Mouse (Mus musculus) kidney, embryonic 16.5 days (tissue): ENCODE data around the gene Gm48552. TPM values are rescaled to one million over a fixed set of nuclear protein-coding genes. Genes with fewer than 3 reads are reported as not detected.

Experiments
- ATAC-seq: fragments of 200-750 bp; cut with Nextera tagmentation; 2 replicates; pipeline ENCODE4 v1.8.0; 2017; ENCODE audit warnings: moderate TSS enrichment; ENCODE audit not compliant: low FRiP score, low TSS enrichment
- H3K27ac ChIP-seq: fragments of 300-500 bp; sonication (generic); 2 replicates; pipeline ENCODE4 v1.5.1; 2014; ENCODE audit warnings: low read length
- H3K27me3 ChIP-seq: fragments of 300-500 bp; sonication (generic); 2 replicates; pipeline ENCODE4 v1.6.1; 2014; ENCODE audit warnings: low read length, control low read depth, mixed read lengths; ENCODE audit not compliant: insufficient read depth
- H3K36me3 ChIP-seq: fragments of 300-500 bp; sonication (generic); 2 replicates; pipeline ENCODE4 v1.6.1; 2014; ENCODE audit warnings: low read length, control low read depth, mixed read lengths; ENCODE audit not compliant: insufficient read depth
- H3K4me1 ChIP-seq: fragments of 300-500 bp; sonication (generic); 2 replicates; pipeline ENCODE4 v1.6.1; 2014; ENCODE audit warnings: low read length, control low read depth, mixed read lengths; ENCODE audit not compliant: insufficient read depth
- H3K4me2 ChIP-seq: fragments of 300-500 bp; sonication (generic); replicated peaks from 2 replicates; pipeline ENCODE4 v1.6.1; 2014; ENCODE audit warnings: low read depth, low read length
- H3K4me3 ChIP-seq: fragments of 300-500 bp; sonication (generic); 2 replicates; pipeline ENCODE4 v1.5.1; 2014; ENCODE audit warnings: mild to moderate bottlenecking, low read length
- H3K9ac ChIP-seq: fragments of 300-500 bp; sonication (generic); replicated peaks from 2 replicates; pipeline ENCODE4 v1.6.1; 2014; ENCODE audit warnings: low read length
- H3K9me3 ChIP-seq: fragments of 300-500 bp; sonication (generic); 2 replicates; pipeline ENCODE4 v1.6.1; 2016; ENCODE audit warnings: low read length, control low read depth
- whole genome bisulfite sequencing: fragments of 180-500 bp; shearing (Covaris S2); extraction: QIAGEN DNeasy Blood & Tissue Kit; methylation state at CpG from one replicate; pipeline ENCODE4 v1.1.7; 2014; 5-methylcytosine and 5-hydroxymethylcytosine counted together
- polyA plus RNA-seq: library from polyadenylated mRNA; unstranded; fragments of >200 nt; fragmentation: Nextera tagmentation; extraction: Ambion mirVana; gene quantifications from 2 replicates; pipeline ENCODE4 v1.2.1, GENCODE M21; 2015

Gene Gm48552
- polyA plus RNA-seq, 1 experiment from 2014 or later: 1.4 TPM

GRCm38 (mm10) chr10:81422661-81423217 lies 33.9 kb downstream of the Gm48552 start:
- Histone ChIP-seq H3K4me2 (no peak overlapping the region), H3K27me3 (no peaks in the 10 kb centered on the region), H3K27ac (no peak overlapping the region), H3K9me3 (no peaks in the 10 kb centered on the region), H3K4me1 (peaks cover 43% of the 10 kb centered on the region), H3K4me3 (no peak overlapping the region), H3K9ac (no peak overlapping the region), H3K36me3 (peaks cover 11% of the 10 kb centered on the region; the same call in 1 of the 2 replicates)
- ATAC-seq: no peak
- 85% methylated on average over 3 of the region's 3 CpGs for WGBS

- ATAC-seq: no peak
- Histone ChIP-seq H3K4me3 (peak overlapping the region; percentile 76), H3K4me1 (peaks cover 33% of the 10 kb centered on the region), H3K9ac (peak overlapping the region; percentile 89), H3K4me2 (peak overlapping the region; percentile 95), H3K27ac (peak overlapping the region; percentile 89), H3K36me3 (peaks cover 11% of the 10 kb centered on the region; the same call in 1 of the 2 replicates), H3K27me3 (no peaks in the 10 kb centered on the region), H3K9me3 (no peaks in the 10 kb centered on the region)
- 62% methylated on average over 4 of the region's 4 CpGs for WGBS
These were observed 34.9 kb downstream of the Gm48552 start for GRCm38 (mm10) chr10:81423476-81424245.

GRCm38 (mm10) chr10:81424246-81425051 lies 35.6 kb downstream of the Gm48552 start:
- Histone ChIP-seq H3K36me3 (peaks cover 8% of the 10 kb centered on the region; the same call in 1 of the 2 replicates), H3K4me2 (peak overlapping the region; percentile 95), H3K27me3 (no peaks in the 10 kb centered on the region), H3K4me1 (peaks cover 33% of the 10 kb centered on the region), H3K9ac (peak overlapping the region; percentile 89), H3K27ac (peak overlapping the region; percentile 89), H3K4me3 (peak overlapping the region; percentile 76), H3K9me3 (no peaks in the 10 kb centered on the region)
- WGBS: 2% methylated on average over 25 of the region's 25 CpGs
- ATAC-seq: peak; percentile 27; the same call in 1 of the 2 replicates

- WGBS: 42% methylated on average over 10 of the region's 10 CpGs
- Histone ChIP-seq H3K9me3 (no peaks in the 10 kb centered on the region), H3K9ac (peak overlapping the region; percentile 89), H3K27me3 (no peaks in the 10 kb centered on the region), H3K4me3 (peak overlapping the region; percentile 76), H3K36me3 (no peaks in the 10 kb centered on the region), H3K4me1 (peaks cover 35% of the 10 kb centered on the region), H3K27ac (peak overlapping the region; percentile 89), H3K4me2 (peak overlapping the region; percentile 95)
- ATAC-seq: no peak
These were observed 36.5 kb downstream of the Gm48552 start for GRCm38 (mm10) chr10:81425236-81425850.

GRCm38 (mm10) chr10:81426081-81426671 lies 37.4 kb downstream of the Gm48552 start:
- H3K36me3 ChIP-seq: no peaks in the 10 kb centered on the region
- H3K9ac ChIP-seq: peak overlapping the region; percentile 89
- no peak for ATAC-seq
- H3K27ac ChIP-seq: peak overlapping the region; percentile 89; the same call in 1 of the 2 replicates
- no peaks in the 10 kb centered on the region for H3K9me3 ChIP-seq
- WGBS: 0% methylated on average over 14 of the region's 33 CpGs
- H3K4me1 ChIP-seq: peaks cover 38% of the 10 kb centered on the region
- H3K4me2 ChIP-seq: peak overlapping the region; percentile 95
- H3K27me3 ChIP-seq: no peaks in the 10 kb centered on the region
- H3K4me3 ChIP-seq: peak overlapping the region; percentile 76

GRCm38 (mm10) chr10:81426897-81427296 lies 38.1 kb downstream of the Gm48552 start:
- peak overlapping the region; percentile 63 for H3K27ac ChIP-seq
- no peak for ATAC-seq
- no peaks in the 10 kb centered on the region for H3K27me3 ChIP-seq
- peak overlapping the region; percentile 95 for H3K4me2 ChIP-seq
- WGBS: under 1% methylated on average over 29 of the region's 38 CpGs
- peak overlapping the region; percentile 89 for H3K9ac ChIP-seq
- H3K4me3 ChIP-seq: peak overlapping the region; percentile 76
- peaks cover 45% of the 10 kb centered on the region for H3K4me1 ChIP-seq
- H3K9me3 ChIP-seq: no peaks in the 10 kb centered on the region
- H3K36me3 ChIP-seq: no peaks in the 10 kb centered on the region

- no peaks in the 10 kb centered on the region for H3K27me3 ChIP-seq
- peak overlapping the region; percentile 76 for H3K4me3 ChIP-seq
- 27% methylated on average over 3 of the region's 3 CpGs for WGBS
- ATAC-seq: no peak
- H3K9me3 ChIP-seq: no peaks in the 10 kb centered on the region
- no peaks in the 10 kb centered on the region for H3K36me3 ChIP-seq
- H3K27ac ChIP-seq: peak overlapping the region; percentile 13; the same call in 1 of the 2 replicates
- peaks cover 47% of the 10 kb centered on the region for H3K4me1 ChIP-seq
- H3K9ac ChIP-seq: peak overlapping the region; percentile 89
- peak overlapping the region; percentile 95 for H3K4me2 ChIP-seq
These were observed 38.5 kb downstream of the Gm48552 start for GRCm38 (mm10) chr10:81427327-81427726.

GRCm38 (mm10) chr10:81427804-81428506 lies 39.1 kb downstream of the Gm48552 start:
- H3K4me1 ChIP-seq: peaks cover 51% of the 10 kb centered on the region
- H3K27ac ChIP-seq: peak overlapping the region; percentile 13; the same call in 1 of the 2 replicates
- no peak overlapping the region for H3K4me2 ChIP-seq
- no peaks in the 10 kb centered on the region for H3K9me3 ChIP-seq
- no peaks in the 10 kb centered on the region for H3K27me3 ChIP-seq
- WGBS: 85% methylated on average over 8 of the region's 8 CpGs
- ATAC-seq: no peak
- H3K9ac ChIP-seq: no peak overlapping the region
- no peaks in the 10 kb centered on the region for H3K36me3 ChIP-seq
- no peak overlapping the region for H3K4me3 ChIP-seq

- WGBS: 87% methylated on average over 7 of the region's 7 CpGs
- Histone ChIP-seq H3K4me2 (no peak overlapping the region), H3K27ac (no peak overlapping the region), H3K4me3 (no peak overlapping the region), H3K4me1 (peaks cover 56% of the 10 kb centered on the region), H3K9me3 (no peaks in the 10 kb centered on the region), H3K27me3 (no peaks in the 10 kb centered on the region), H3K36me3 (no peaks in the 10 kb centered on the region), H3K9ac (no peak overlapping the region)
- ATAC-seq: no peak
These were observed 39.7 kb downstream of the Gm48552 start for GRCm38 (mm10) chr10:81428507-81428870.
